Mouse (Mus musculus): ENCODE data around the gene Lyrm1. TPM values are rescaled to one million over a fixed set of nuclear protein-coding genes. Genes with fewer than 3 reads are reported as not detected.
A peak's percentile ranks its signal among the peaks of the same experiment; 100 is the strongest.

The Lyrm1 gene
- polyA plus RNA-seq, 1 experiment from 2014 or later: 7.4 TPM

GRCm38 (mm10) chr7:119860554-119860953 lies 35.1 kb upstream of the Lyrm1 start:
- H3K9ac ChIP-seq (replicated peaks; ENCODE audit: low read length): no peak overlapping the region
- no peak for ATAC-seq (ENCODE audit: low FRiP score, low TSS enrichment)
- H3K9me3 ChIP-seq (ENCODE audit: low read length): no peaks in the 10 kb centered on the region
- peaks cover 12% of the 10 kb centered on the region; the same call in 1 of the 2 replicates for H3K36me3 ChIP-seq (ENCODE audit: insufficient read depth, low read length)
- no peaks in the 10 kb centered on the region for H3K27me3 ChIP-seq (ENCODE audit: insufficient read depth, low read length)
- 86% methylated on average over 2 of the region's 2 CpGs for WGBS
- no peak overlapping the region for H3K4me3 ChIP-seq (ENCODE audit: low read length)
- 0 out of 2 replicates have a peak, but pooled peaks cover 2% of the 10 kb centered on the region for H3K4me1 ChIP-seq (ENCODE audit: insufficient read depth, low read length)
- H3K4me2 ChIP-seq (replicated peaks; ENCODE audit: low read depth, low read length): no peak overlapping the region
- H3K27ac ChIP-seq (ENCODE audit: low read length): 0 out of 2 replicates have a peak overlapping the region, but pooled peaks have one; percentile 34

- H3K27me3 ChIP-seq (ENCODE audit: insufficient read depth, low read length): no peaks in the 10 kb centered on the region
- H3K9ac ChIP-seq (replicated peaks; ENCODE audit: low read length): no peak overlapping the region
- no peak for ATAC-seq (ENCODE audit: low FRiP score, low TSS enrichment)
- no peaks in the 10 kb centered on the region for H3K9me3 ChIP-seq (ENCODE audit: low read length)
- peak overlapping the region; percentile 10; the same call in 1 of the 2 replicates for H3K4me2 ChIP-seq (replicated peaks; ENCODE audit: low read depth, low read length)
- 0 out of 2 replicates have a peak, but pooled peaks cover 2% of the 10 kb centered on the region for H3K4me1 ChIP-seq (ENCODE audit: insufficient read depth, low read length)
- H3K36me3 ChIP-seq (ENCODE audit: insufficient read depth, low read length): peaks cover 12% of the 10 kb centered on the region; the same call in 1 of the 2 replicates
- H3K27ac ChIP-seq (ENCODE audit: low read length): peak overlapping the region; percentile 81
- no peak overlapping the region for H3K4me3 ChIP-seq (ENCODE audit: low read length)
Observed at GRCm38 (mm10) chr7:119860971-119861334, 34.7 kb upstream of the Lyrm1 start.

DNA sequence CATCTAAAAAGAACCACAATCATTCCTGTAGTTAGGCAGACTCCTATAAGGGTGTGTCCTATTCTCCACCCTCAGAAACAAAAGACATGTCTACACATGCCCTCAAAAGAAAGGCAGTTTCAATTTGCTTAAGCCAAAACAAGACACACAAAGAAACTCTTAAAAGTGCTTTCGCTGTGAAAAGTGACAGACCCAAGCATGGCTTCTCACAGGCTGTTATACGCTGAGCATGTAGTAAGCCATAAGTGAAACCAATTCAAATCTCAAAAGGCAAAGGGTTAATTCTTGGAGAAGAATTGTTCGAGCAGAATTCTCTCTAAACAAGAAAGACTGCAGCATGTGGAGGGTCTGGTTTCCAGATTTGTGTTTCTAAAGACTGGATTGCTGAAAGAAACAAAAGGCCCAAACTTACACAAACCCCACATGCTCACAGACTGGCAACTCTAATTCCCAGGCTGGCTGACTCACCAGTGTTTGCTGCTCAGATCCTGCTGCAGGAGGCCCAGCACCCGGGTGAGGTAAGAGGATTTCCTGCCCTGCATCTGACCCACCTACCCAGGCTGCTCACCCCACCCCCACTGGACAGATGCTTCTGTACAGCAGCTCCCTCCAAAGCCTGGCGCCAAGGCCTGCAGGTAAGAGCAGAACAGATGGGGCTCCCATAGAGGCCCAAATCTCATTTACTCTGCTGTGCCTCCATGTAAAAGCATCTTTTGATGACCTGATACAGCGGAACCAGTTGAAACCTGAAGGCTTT lies 34.1 kb upstream of the Lyrm1 start:
- Histone ChIP-seq H3K27me3 (ENCODE audit: insufficient read depth, low read length) (no peaks in the 10 kb centered on the region), H3K9me3 (ENCODE audit: low read length) (no peaks in the 10 kb centered on the region), H3K27ac (ENCODE audit: low read length) (peak overlapping the region; percentile 81), H3K4me3 (ENCODE audit: low read length) (no peak overlapping the region), H3K9ac (replicated peaks; ENCODE audit: low read length) (peak overlapping the region; percentile 15; the same call in 1 of the 2 replicates), H3K4me2 (replicated peaks; ENCODE audit: low read depth, low read length) (peak overlapping the region; percentile 10; the same call in 1 of the 2 replicates), H3K36me3 (ENCODE audit: insufficient read depth, low read length) (peaks cover 12% of the 10 kb centered on the region; the same call in 1 of the 2 replicates), H3K4me1 (ENCODE audit: insufficient read depth, low read length) (0 out of 2 replicates have a peak, but pooled peaks cover 2% of the 10 kb centered on the region)
- 45% methylated on average over 6 of the region's 6 CpGs for WGBS
- ATAC-seq (ENCODE audit: low FRiP score, low TSS enrichment): peak; percentile 86; the same call in 1 of the 2 replicates

GRCm38 (mm10) chr7:119862167-119862566 lies 33.5 kb upstream of the Lyrm1 start:
- ATAC-seq (ENCODE audit: low FRiP score, low TSS enrichment): no peak
- 0 out of 2 replicates have a peak, but pooled peaks cover 2% of the 10 kb centered on the region for H3K4me1 ChIP-seq (ENCODE audit: insufficient read depth, low read length)
- H3K4me2 ChIP-seq (replicated peaks; ENCODE audit: low read depth, low read length): no peak overlapping the region
- no peaks in the 10 kb centered on the region for H3K27me3 ChIP-seq (ENCODE audit: insufficient read depth, low read length)
- peaks cover 13% of the 10 kb centered on the region; the same call in 1 of the 2 replicates for H3K36me3 ChIP-seq (ENCODE audit: insufficient read depth, low read length)
- no peak overlapping the region for H3K4me3 ChIP-seq (ENCODE audit: low read length)
- H3K27ac ChIP-seq (ENCODE audit: low read length): peak overlapping the region; percentile 81; the same call in 1 of the 2 replicates
- no peak overlapping the region for H3K9ac ChIP-seq (replicated peaks; ENCODE audit: low read length)
- WGBS: 36% methylated on average over 1 of the region's 1 CpGs
- H3K9me3 ChIP-seq (ENCODE audit: low read length): no peaks in the 10 kb centered on the region

DNA sequence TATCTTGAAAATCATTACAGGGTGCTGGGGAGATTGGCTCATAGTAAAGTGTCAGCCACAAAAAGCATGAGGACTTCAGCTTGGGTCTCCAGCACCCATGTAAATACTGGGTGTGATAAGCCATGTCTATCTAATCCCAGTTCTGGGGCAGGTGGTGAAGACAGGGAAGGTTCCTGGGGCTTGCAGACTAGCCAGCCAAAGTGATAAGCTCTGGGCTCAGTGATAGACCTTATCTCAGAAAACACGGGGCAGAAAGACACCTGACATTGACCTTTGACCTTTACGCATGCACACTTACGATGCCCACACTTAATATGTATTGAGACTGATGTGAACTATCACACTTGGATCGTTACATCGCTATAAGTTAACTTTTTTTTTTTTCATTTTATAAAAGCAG lies 31.2 kb upstream of the Lyrm1 start:
- H3K9me3 ChIP-seq (ENCODE audit: low read length): no peaks in the 10 kb centered on the region
- 81% methylated on average over 5 of the region's 5 CpGs for WGBS
- H3K9ac ChIP-seq (replicated peaks; ENCODE audit: low read length): no peak overlapping the region
- H3K4me1 ChIP-seq (ENCODE audit: insufficient read depth, low read length): 0 out of 2 replicates have a peak, but pooled peaks cover 2% of the 10 kb centered on the region
- no peak overlapping the region for H3K27ac ChIP-seq (ENCODE audit: low read length)
- ATAC-seq (ENCODE audit: low FRiP score, low TSS enrichment): no peak
- H3K27me3 ChIP-seq (ENCODE audit: insufficient read depth, low read length): no peaks in the 10 kb centered on the region
- no peak overlapping the region for H3K4me2 ChIP-seq (replicated peaks; ENCODE audit: low read depth, low read length)
- H3K4me3 ChIP-seq (ENCODE audit: low read length): no peak overlapping the region
- peaks cover 6% of the 10 kb centered on the region; the same call in 1 of the 2 replicates for H3K36me3 ChIP-seq (ENCODE audit: insufficient read depth, low read length)

DNA sequence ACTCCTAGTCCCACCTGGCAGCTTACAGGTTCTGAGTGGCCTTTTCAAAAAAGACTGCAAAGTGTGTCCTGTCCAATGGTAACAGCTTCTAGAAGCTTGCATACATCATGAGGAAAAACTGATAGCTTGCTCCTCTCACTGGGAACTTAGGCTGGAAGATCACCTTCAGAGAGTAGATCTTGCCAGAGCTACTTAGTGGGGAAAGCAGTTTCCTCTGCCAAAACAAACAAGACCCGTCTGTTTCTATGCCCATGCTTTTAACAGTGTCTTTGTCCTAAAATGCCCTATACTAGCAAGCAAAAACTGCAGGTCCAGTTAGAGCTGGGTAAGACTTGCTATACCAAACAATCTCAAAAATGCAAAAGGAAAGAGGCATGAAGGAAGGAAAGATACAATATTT lies 29.5 kb upstream of the Lyrm1 start:
- 29% methylated on average over 1 of the region's 1 CpGs for WGBS
- Histone ChIP-seq H3K9me3 (ENCODE audit: low read length) (no peaks in the 10 kb centered on the region), H3K4me1 (ENCODE audit: insufficient read depth, low read length) (0 out of 2 replicates have a peak, but pooled peaks cover 5% of the 10 kb centered on the region), H3K27me3 (ENCODE audit: insufficient read depth, low read length) (no peaks in the 10 kb centered on the region), H3K9ac (replicated peaks; ENCODE audit: low read length) (no peak overlapping the region), H3K36me3 (ENCODE audit: insufficient read depth, low read length) (peaks cover 6% of the 10 kb centered on the region; the same call in 1 of the 2 replicates), H3K4me2 (replicated peaks; ENCODE audit: low read depth, low read length) (no peak overlapping the region), H3K4me3 (ENCODE audit: low read length) (no peak overlapping the region), H3K27ac (ENCODE audit: low read length) (no peak overlapping the region)
- no peak for ATAC-seq (ENCODE audit: low FRiP score, low TSS enrichment)

GRCm38 (mm10) chr7:119872204-119872603 lies 23.5 kb upstream of the Lyrm1 start:
- no peak for ATAC-seq (ENCODE audit: low FRiP score, low TSS enrichment)
- H3K36me3 ChIP-seq (ENCODE audit: insufficient read depth, low read length): peaks cover 4% of the 10 kb centered on the region; the same call in 1 of the 2 replicates
- no peak overlapping the region for H3K4me2 ChIP-seq (replicated peaks; ENCODE audit: low read depth, low read length)
- no peaks in the 10 kb centered on the region for H3K9me3 ChIP-seq (ENCODE audit: low read length)
- no peak overlapping the region for H3K9ac ChIP-seq (replicated peaks; ENCODE audit: low read length)
- no peak overlapping the region for H3K27ac ChIP-seq (ENCODE audit: low read length)
- WGBS: 91% methylated on average over 4 of the region's 4 CpGs
- no peaks in the 10 kb centered on the region for H3K27me3 ChIP-seq (ENCODE audit: insufficient read depth, low read length)
- H3K4me1 ChIP-seq (ENCODE audit: insufficient read depth, low read length): peaks cover 3% of the 10 kb centered on the region; the same call in 1 of the 2 replicates
- no peak overlapping the region for H3K4me3 ChIP-seq (ENCODE audit: low read length)

- no peak for ATAC-seq (ENCODE audit: low FRiP score, low TSS enrichment)
- WGBS: 71% methylated on average over 2 of the region's 2 CpGs
- Histone ChIP-seq H3K4me1 (ENCODE audit: insufficient read depth, low read length) (peaks cover 3% of the 10 kb centered on the region; the same call in 1 of the 2 replicates), H3K27me3 (ENCODE audit: insufficient read depth, low read length) (no peaks in the 10 kb centered on the region), H3K4me3 (ENCODE audit: low read length) (no peak overlapping the region), H3K4me2 (replicated peaks; ENCODE audit: low read depth, low read length) (no peak overlapping the region), H3K36me3 (ENCODE audit: insufficient read depth, low read length) (no peaks in the 10 kb centered on the region), H3K9me3 (ENCODE audit: low read length) (no peaks in the 10 kb centered on the region), H3K9ac (replicated peaks; ENCODE audit: low read length) (no peak overlapping the region), H3K27ac (ENCODE audit: low read length) (no peak overlapping the region)
Observed at GRCm38 (mm10) chr7:119873050-119873449, 22.6 kb upstream of the Lyrm1 start.

GRCm38 (mm10) chr7:119875776-119876440 lies 19.8 kb upstream of the Lyrm1 start:
- Histone ChIP-seq H3K4me2 (replicated peaks; ENCODE audit: low read depth, low read length) (no peak overlapping the region), H3K27ac (ENCODE audit: low read length) (no peak overlapping the region), H3K9me3 (ENCODE audit: low read length) (no peaks in the 10 kb centered on the region), H3K4me3 (ENCODE audit: low read length) (no peak overlapping the region), H3K36me3 (ENCODE audit: insufficient read depth, low read length) (no peaks in the 10 kb centered on the region), H3K9ac (replicated peaks; ENCODE audit: low read length) (no peak overlapping the region), H3K4me1 (ENCODE audit: insufficient read depth, low read length) (peaks cover 2% of the 10 kb centered on the region; the same call in 1 of the 2 replicates), H3K27me3 (ENCODE audit: insufficient read depth, low read length) (no peaks in the 10 kb centered on the region)
- WGBS: 58% methylated on average over 3 of the region's 3 CpGs
- no peak for ATAC-seq (ENCODE audit: low FRiP score, low TSS enrichment)

Measured in kidney, embryonic 16.5 days (tissue).